Mouse (Mus musculus): ENCODE measurements at regions not wholly inside any gene's neighbourhood (a gene's known extent, or its start where the extent isn't known, plus 50 kb on each side); places are given as distances from the start of the nearest gene placed in this dataset.

DNA sequence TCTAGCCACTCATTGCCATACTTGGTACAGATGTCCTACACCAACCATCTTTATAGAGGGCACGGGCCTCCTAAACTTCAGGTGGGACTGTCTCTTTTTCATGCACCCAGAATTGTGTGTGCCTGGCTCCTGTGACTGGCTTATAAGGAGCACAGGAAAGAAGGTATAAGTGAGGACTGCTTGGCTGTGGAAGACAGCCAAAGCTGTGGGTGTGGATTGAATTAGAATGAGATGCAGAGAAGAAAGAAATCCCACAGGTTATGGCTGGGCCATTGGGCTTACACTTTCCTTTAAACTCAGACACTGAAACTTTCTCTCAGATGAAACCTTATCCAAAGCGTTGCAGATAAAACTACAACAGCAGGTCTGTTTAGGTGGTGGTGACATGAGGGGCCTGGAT, 239.5 kb upstream of the Fam160b2 start:
- WGBS = 84% methylated on average over 2 of the region's 2 CpGs

DNA sequence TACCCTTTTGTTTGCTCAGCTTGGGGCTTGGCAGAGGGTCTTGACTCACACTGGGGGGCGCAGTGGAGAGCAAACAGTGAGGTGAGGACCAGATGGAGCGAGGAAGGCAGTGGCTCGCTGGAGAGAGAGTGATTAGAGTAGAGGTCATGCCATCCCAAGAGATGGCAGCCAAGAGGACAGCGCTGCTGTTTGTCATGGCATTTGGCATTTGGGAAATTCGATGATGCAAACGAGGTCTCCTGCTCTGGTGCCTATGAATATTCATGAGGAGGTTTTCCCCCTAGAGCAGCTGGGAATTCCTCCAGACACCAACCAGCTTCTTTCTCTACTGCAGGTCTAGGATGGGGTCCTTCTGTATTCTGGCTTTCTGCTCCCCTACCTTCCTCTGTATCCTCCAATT, 237.9 kb upstream of the Fam160b2 start:
- Histone ChIP-seq H3K4me1 (peaks cover 7% of the 10 kb centered on the region; the same call in 1 of the 2 replicates), H3K27ac (replicated peaks) (no peak overlapping the region), H3K4me2 (replicated peaks) (peak overlapping the region; percentile 33; the same call in 1 of the 2 replicates), H3K36me3 (no peaks in the 10 kb centered on the region), H3K27me3 (no peaks in the 10 kb centered on the region), H3K9ac (replicated peaks) (no peak overlapping the region), H3K9me3 (no peaks in the 10 kb centered on the region), H3K4me3 (no peak overlapping the region)
- 2% methylated on average over 6 of the region's 6 CpGs for WGBS
- ATAC-seq (ENCODE audit: low FRiP score, low read depth) = peak; percentile 41; the same call in 1 of the 2 replicates

More for the DNA sequence above, 239.5 kb upstream of the Fam160b2 start:
- no peak overlapping the region for H3K4me2 ChIP-seq (replicated peaks)
- no peak overlapping the region for H3K9ac ChIP-seq (replicated peaks)
- peaks cover 7% of the 10 kb centered on the region; the same call in 1 of the 2 replicates for H3K4me1 ChIP-seq
- H3K27ac ChIP-seq (replicated peaks) = no peak overlapping the region
- no peaks in the 10 kb centered on the region for H3K36me3 ChIP-seq
- H3K27me3 ChIP-seq = no peaks in the 10 kb centered on the region
- ATAC-seq (ENCODE audit: low FRiP score, low read depth) = no peak
- H3K9me3 ChIP-seq = no peaks in the 10 kb centered on the region
- no peak overlapping the region for H3K4me3 ChIP-seq

DNA sequence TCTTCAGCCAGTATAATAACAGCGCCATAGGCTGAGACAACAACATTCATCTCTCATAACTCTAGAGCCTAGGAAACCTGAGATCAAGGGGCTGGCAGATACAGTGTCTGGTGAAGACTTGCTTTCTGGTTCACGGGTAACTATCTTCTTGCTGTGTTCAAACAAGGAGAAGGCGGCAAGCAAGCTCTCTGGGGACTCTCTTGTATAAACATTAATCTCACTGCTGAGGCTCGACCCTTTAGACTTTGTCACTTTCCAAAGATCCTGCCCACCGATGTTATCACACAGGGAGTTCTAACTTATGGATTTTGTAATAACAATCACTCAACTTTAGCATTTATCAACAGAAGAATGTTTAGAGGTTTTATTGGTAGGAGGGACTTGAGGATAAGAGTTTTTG, 233.6 kb upstream of the Fam160b2 start:
- 74% methylated on average over 5 of the region's 5 CpGs for WGBS
- no peak for ATAC-seq (ENCODE audit: low FRiP score, low read depth)

DNA sequence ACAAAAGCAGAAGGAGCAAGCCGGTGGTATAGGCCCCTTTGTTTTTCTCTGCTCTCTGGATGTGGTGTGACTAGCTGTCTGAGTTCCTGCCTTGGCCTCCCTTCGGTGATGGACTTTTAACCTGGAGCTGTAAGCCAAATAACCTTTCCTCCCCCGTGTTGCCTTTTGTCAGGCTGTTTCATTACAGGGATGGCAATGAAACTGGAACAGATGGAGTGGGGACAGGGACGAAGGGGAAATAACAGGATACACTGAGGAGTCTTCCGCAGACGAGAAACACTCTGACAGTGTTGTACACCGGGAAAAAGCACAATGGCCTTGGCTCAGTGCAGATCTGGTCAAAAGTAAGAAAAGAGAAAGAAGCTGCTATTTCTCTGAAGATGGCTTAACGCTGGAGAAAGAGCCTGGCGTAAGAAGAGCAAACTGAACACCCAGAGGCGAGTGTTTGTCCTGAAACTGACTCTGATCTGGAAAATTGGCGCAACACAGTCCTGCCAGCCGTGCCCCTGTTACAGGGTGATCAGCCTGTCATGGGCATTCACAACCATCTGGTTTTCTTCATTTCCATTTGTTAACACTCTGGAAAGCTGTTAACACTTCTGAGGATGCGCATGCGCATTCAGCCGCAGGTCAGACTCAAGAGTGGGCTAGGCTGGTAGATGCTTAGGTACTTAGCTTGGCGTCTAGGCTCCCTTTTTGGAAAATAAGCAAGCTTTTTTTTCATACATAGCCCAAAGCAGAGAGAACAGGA, 233.0 kb upstream of the Fam160b2 start:
- Histone ChIP-seq H3K4me1 (peaks cover 5% of the 10 kb centered on the region; the same call in 1 of the 2 replicates), H3K36me3 (no peaks in the 10 kb centered on the region), H3K9ac (replicated peaks) (no peak overlapping the region), H3K9me3 (no peaks in the 10 kb centered on the region), H3K27me3 (no peaks in the 10 kb centered on the region), H3K4me2 (replicated peaks) (no peak overlapping the region), H3K27ac (replicated peaks) (no peak overlapping the region), H3K4me3 (no peak overlapping the region)
- WGBS = 82% methylated on average over 16 of the region's 16 CpGs
- no peak for ATAC-seq (ENCODE audit: low FRiP score, low read depth)

More for the DNA sequence above, 233.6 kb upstream of the Fam160b2 start:
- H3K9me3 ChIP-seq = no peaks in the 10 kb centered on the region
- H3K4me2 ChIP-seq (replicated peaks) = no peak overlapping the region
- H3K4me1 ChIP-seq = peaks cover 7% of the 10 kb centered on the region; the same call in 1 of the 2 replicates
- no peaks in the 10 kb centered on the region for H3K36me3 ChIP-seq
- H3K27ac ChIP-seq (replicated peaks) = no peak overlapping the region
- no peak overlapping the region for H3K9ac ChIP-seq (replicated peaks)
- H3K27me3 ChIP-seq = no peaks in the 10 kb centered on the region
- H3K4me3 ChIP-seq = no peak overlapping the region

DNA sequence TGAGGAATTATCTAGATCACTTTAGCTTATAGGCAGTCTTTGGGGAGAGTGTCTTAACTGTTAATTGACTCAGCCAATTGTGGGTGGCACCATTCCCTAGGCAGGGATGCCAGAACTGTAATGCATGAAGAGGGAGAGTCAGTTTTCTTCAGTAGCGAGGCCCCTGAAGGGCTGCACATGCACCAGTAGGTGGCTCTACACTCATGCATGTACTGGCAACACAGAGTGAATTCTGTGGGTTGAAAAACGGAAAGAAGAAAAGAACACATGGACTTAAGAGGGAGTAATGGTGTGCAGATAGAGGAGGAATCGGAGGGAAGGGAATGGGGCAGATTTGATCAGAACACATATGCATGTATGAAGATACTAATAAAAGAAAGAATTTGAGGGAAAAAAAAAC, 232.4 kb upstream of the Fam160b2 start:
- ATAC-seq (ENCODE audit: low FRiP score, low read depth) = no peak
- H3K27ac ChIP-seq (replicated peaks) = no peak overlapping the region
- WGBS = 75% methylated on average over 3 of the region's 3 CpGs
- no peaks in the 10 kb centered on the region for H3K9me3 ChIP-seq
- H3K4me2 ChIP-seq (replicated peaks) = no peak overlapping the region
- no peaks in the 10 kb centered on the region for H3K4me1 ChIP-seq
- H3K9ac ChIP-seq (replicated peaks) = no peak overlapping the region
- no peaks in the 10 kb centered on the region for H3K27me3 ChIP-seq
- H3K36me3 ChIP-seq = no peaks in the 10 kb centered on the region
- no peak overlapping the region for H3K4me3 ChIP-seq
